8 mouse cellular contexts compared by ENCODE assay signal in genomic region chr7:19075723-19076585, GRCm38 (mm10). TPM values are rescaled to one million over a fixed set of nuclear protein-coding genes. Genes with fewer than 3 reads are reported as not detected.
DNase-seq lines count a peak whose midpoint lies in the region; ATAC-seq and TF ChIP-seq lines count a peak whose summit lies in the region.

Dmwd (plus strand) TSS chr7:19076227.

- ATAC-seq in embryonic facial prominence, embryonic 15.5 days (ENCODE audit: insufficient number of reproducible peaks, low FRiP score, low TSS enrichment, low read depth), result peak; percentile 99
- peak; percentile 98 for ATAC-seq in limb, embryonic 12.5 days (ENCODE audit: insufficient number of reproducible peaks, insufficient read depth, low FRiP score, low TSS enrichment, low read depth)
- ATAC-seq in midbrain, embryonic 14.5 days (ENCODE audit: low FRiP score, low TSS enrichment), result peak; percentile 99

- no peaks in the 10 kb centered on the region for H3K9me3 ChIP-seq in embryonic facial prominence, embryonic 15.5 days (replicated peaks)
- H3K9me3 ChIP-seq in limb, embryonic 12.5 days, result no peaks in the 10 kb centered on the region
- H3K9me3 ChIP-seq in midbrain, embryonic 14.5 days (ENCODE audit: control insufficient read depth, low read length), result no peaks in the 10 kb centered on the region

- no peak for TF ChIP-seq CTCF in bone marrow macrophage, adult 2 months (IDR thresholded peaks at IDR 0.05; ENCODE audit: low read depth, low read length)
- no peak for TF ChIP-seq CTCF in spleen, adult 2 months (IDR thresholded peaks at IDR 0.05; ENCODE audit: extremely low read depth, insufficient read depth, insufficient read length, insufficient replicate concordance)

- peak within 1 kb of the TSS; percentile 100 for H3K9ac ChIP-seq in embryonic facial prominence, embryonic 15.5 days
- H3K9ac ChIP-seq in limb, embryonic 12.5 days (replicated peaks), result peak within 1 kb of the TSS; percentile 94
- H3K9ac ChIP-seq in midbrain, embryonic 14.5 days (replicated peaks; ENCODE audit: low read length), result peak within 1 kb of the TSS; percentile 96

- peaks cover 9% of the 10 kb centered on the region for H3K4me1 ChIP-seq in bone marrow macrophage, adult 2 months (ENCODE audit: control insufficient read depth, insufficient read depth, low read length)
- peaks cover 28% of the 10 kb centered on the region for H3K4me1 ChIP-seq in embryonic facial prominence, embryonic 15.5 days
- peaks cover 21% of the 10 kb centered on the region for H3K4me1 ChIP-seq in limb, embryonic 12.5 days (replicated peaks)
- H3K4me1 ChIP-seq in midbrain, embryonic 14.5 days (ENCODE audit: control insufficient read depth, insufficient read depth, low read length), result peaks cover 15% of the 10 kb centered on the region
- H3K4me1 ChIP-seq in spleen, adult 2 months (ENCODE audit: control insufficient read depth, insufficient read depth, insufficient read length), result peaks cover 19% of the 10 kb centered on the region

- H3K4me3 ChIP-seq in bone marrow macrophage, adult 2 months (ENCODE audit: insufficient read depth, low read length), result peak within 1 kb of the TSS; percentile 42
- peak within 1 kb of the TSS; percentile 96 for H3K4me3 ChIP-seq in embryonic facial prominence, embryonic 15.5 days (replicated peaks)
- peak within 1 kb of the TSS; percentile 99 for H3K4me3 ChIP-seq in limb, embryonic 12.5 days (replicated peaks)
- peak within 1 kb of the TSS; percentile 95 for H3K4me3 ChIP-seq in midbrain, embryonic 14.5 days (replicated peaks; ENCODE audit: low read depth, low read length)
- H3K4me3 ChIP-seq in spleen, adult 2 months (ENCODE audit: extremely low read depth, insufficient read depth, insufficient read length), result peak within 1 kb of the TSS; percentile 44

- H3K27me3 ChIP-seq in embryonic facial prominence, embryonic 15.5 days, result no peaks in the 10 kb centered on the region
- H3K27me3 ChIP-seq in limb, embryonic 12.5 days, result no peaks in the 10 kb centered on the region
- H3K27me3 ChIP-seq in midbrain, embryonic 14.5 days (ENCODE audit: control insufficient read depth, insufficient read depth, low read length), result no peaks in the 10 kb centered on the region
- peaks cover 18% of the 10 kb centered on the region for H3K27me3 ChIP-seq in spleen, adult 2 months (ENCODE audit: control insufficient read depth, insufficient read depth, low read length)

- H3K4me2 ChIP-seq in embryonic facial prominence, embryonic 15.5 days (replicated peaks), result peak within 1 kb of the TSS; percentile 80
- H3K4me2 ChIP-seq in limb, embryonic 12.5 days, result peak within 1 kb of the TSS; percentile 91
- H3K4me2 ChIP-seq in midbrain, embryonic 14.5 days (ENCODE audit: low read length), result peak within 1 kb of the TSS; percentile 95

- peak; percentile 98 for DNase-seq in 416B (ENCODE audit: low read depth)
- peak; percentile 94 for DNase-seq in heart, adult 8-10 months (ENCODE audit: low spot score)
- DNase-seq in kidney, adult 8-10 months, result peak; percentile 97
- DNase-seq in midbrain, embryonic 14.5 days, result peak; percentile 99
- DNase-seq in spleen, adult 2 months (ENCODE audit: low read depth in 1 of 2, low spot score in 2 of 2), result peak in 1 of 2 experiments; percentile 66

- H3K27ac ChIP-seq in bone marrow macrophage, adult 2 months (ENCODE audit: insufficient read depth, low read depth, low read length), result no peak within 1 kb of the TSS
- peak within 1 kb of the TSS; percentile 83 for H3K27ac ChIP-seq in embryonic facial prominence, embryonic 15.5 days (replicated peaks)
- peak within 1 kb of the TSS; percentile 76 for H3K27ac ChIP-seq in limb, embryonic 12.5 days
- peak within 1 kb of the TSS; percentile 82 for H3K27ac ChIP-seq in midbrain, embryonic 14.5 days (replicated peaks; ENCODE audit: low read depth, low read length)
- H3K27ac ChIP-seq in spleen, adult 2 months (ENCODE audit: insufficient read depth, low read length), result no peak within 1 kb of the TSS; the same call in 1 of the 2 replicates

- H3K36me3 ChIP-seq in embryonic facial prominence, embryonic 15.5 days, result peaks cover 31% of the 10 kb centered on the region
- H3K36me3 ChIP-seq in limb, embryonic 12.5 days, result peaks cover 34% of the 10 kb centered on the region
- H3K36me3 ChIP-seq in midbrain, embryonic 14.5 days (ENCODE audit: control insufficient read depth, insufficient read depth, low read length), result peaks cover 32% of the 10 kb centered on the region
- no peaks in the 10 kb centered on the region for H3K36me3 ChIP-seq in spleen, adult 2 months (ENCODE audit: control insufficient read depth, insufficient read depth, low read length)

- under 1% methylated on average over 91 of the region's 91 CpGs for WGBS in embryonic facial prominence, embryonic 15.5 days
- WGBS in limb, embryonic 12.5 days, result under 1% methylated on average over 85 of the region's 91 CpGs
- 1% methylated on average over 91 of the region's 91 CpGs for WGBS in midbrain, embryonic 14.5 days
- 1% methylated on average over 86 of the region's 91 CpGs for WGBS in spleen, adult 2 months

- TF ChIP-seq POLR2A in bone marrow macrophage, adult 2 months (IDR thresholded peaks at IDR 0.05; ENCODE audit: borderline replicate concordance, low read depth, low read length), result no peak
- no peak for TF ChIP-seq POLR2A in spleen, adult 2 months (IDR thresholded peaks at IDR 0.05; ENCODE audit: low read depth, low read length)

RNA-seq across cellular contexts. Expression of gene Dmwd, which starts in this region (rescaled TPM):
- polyA plus RNA-seq in bone marrow macrophage, adult 2 months (2012; ENCODE audit: insufficient read depth, insufficient read length, missing spikeins), result 1.7 and 2.6 TPM in 2 replicates
- 18.7 and 20.1 TPM in 2 replicates for polyA plus RNA-seq in embryonic facial prominence, embryonic 15.5 days (2015; fragmentation: Nextera tagmentation; extraction: Ambion mirVana)
- total RNA-seq in heart, adult 8-10 months (2022), result 10 to 100 TPM; 49.9 to 57.5 (median 54.0) TPM
- polyA plus RNA-seq in limb, embryonic 12.5 days (2016; fragmentation: Nextera tagmentation; extraction: Ambion mirVana), result 17.9 and 21.6 TPM in 2 replicates
- polyA plus RNA-seq in midbrain, embryonic 14.5 days (2014; fragmentation: Nextera tagmentation; extraction: Ambion mirVana), result 33.2 and 39.2 TPM in 2 replicates
- polyA plus RNA-seq in spleen, adult 2 months (2012; rRNA removed), result 26.6 and 31.9 TPM in 2 replicates

Comparison
In these comparisons a context has a peak if more than half of its experiments do, and no peak if none do; other contexts are left out.
1. H3K27ac ChIP-seq: peak in embryonic facial prominence, embryonic 15.5 days (single experiment), limb, embryonic 12.5 days (single experiment) and midbrain, embryonic 14.5 days (single experiment); none in bone marrow macrophage, adult 2 months (single experiment) and spleen, adult 2 months (single experiment).
2. H3K4me3 ChIP-seq: peak in every context shown above with its lines; median percentile 99 in limb, embryonic 12.5 days; 96 in embryonic facial prominence, embryonic 15.5 days; 95 in midbrain, embryonic 14.5 days; 44 in spleen, adult 2 months; 42 in bone marrow macrophage, adult 2 months.
3. Peak in every context shown above with its lines, with median percentiles within 50 percentile points of each other: ATAC-seq, H3K4me2 ChIP-seq and H3K9ac ChIP-seq.